Mouse (Mus musculus): ENCODE measurements around the gene Ssxb9.
"Not testable (repeated sequence)": the region's sequence is repeated elsewhere in the genome, so short reads cannot be mapped to it uniquely, and the experiment has no call there.

GRCm38 (mm10) chrX:8413005-8413404 is 46.2 kb downstream of the Ssxb9 start, which contains the start of gene Ssxb1:
- TF ChIP-seq GATA1, TAL1 (IDR thresholded peaks at IDR 0.05; ENCODE audit: low read length): not testable (repeated sequence)

All from erythroblast, embryonic 14.5 days (primary cell).